Mouse (Mus musculus) heart, adult 2 months (tissue): ENCODE data around the gene Pkd1l1. TPM values are rescaled to one million over a fixed set of nuclear protein-coding genes. Genes with fewer than 3 reads are reported as not detected.

ENCODE experiments used
- DNase-seq, 2 experiments: peaks; one replicate each; pipeline ENCODE4 v3.0.0; 2021
- H3K27ac ChIP-seq: fragments of 200-600 bp; 2 replicates; pipeline ENCODE4 v1.8.1; 2022
- H3K27me3 ChIP-seq: fragments of 200-500 bp; 2 replicates; pipeline ENCODE4 v1.6.1; 2012; ENCODE audit warnings: mild to moderate bottlenecking, low read length, inconsistent platforms, mixed read lengths; ENCODE audit not compliant: control insufficient read depth, insufficient read depth
- H3K36me3 ChIP-seq: fragments of 200-500 bp; 2 replicates; pipeline ENCODE4 v1.6.1; 2012; ENCODE audit warnings: low read length, inconsistent platforms; ENCODE audit not compliant: control insufficient read depth, insufficient read depth
- H3K4me1 ChIP-seq: fragments of 200-500 bp; 2 replicates; pipeline ENCODE4 v1.6.1; 2011; ENCODE audit warnings: low read length; ENCODE audit not compliant: control insufficient read depth, insufficient read depth
- H3K4me3 ChIP-seq: fragments of 200-600 bp; 2 replicates; pipeline ENCODE4 v1.8.1; 2022
- H3K79me2 ChIP-seq: fragments of 200-500 bp; replicated peaks from 2 replicates; pipeline ENCODE4 v1.6.1; 2012; ENCODE audit warnings: mild to moderate bottlenecking, inconsistent platforms, low read length, moderate library complexity, mixed read lengths; ENCODE audit not compliant: control insufficient read depth, insufficient read depth
- H3K9ac ChIP-seq: fragments of 200-500 bp; 2 replicates; pipeline ENCODE4 v1.6.1; 2012; ENCODE audit warnings: low read depth, mild to moderate bottlenecking, control low read depth, inconsistent platforms, low read length, mixed read lengths
- CTCF ChIP-seq: fragments of 200-600 bp; IDR thresholded peaks from 2 replicates; pipeline ENCODE4 v1.8.1; 2022; ENCODE audit warnings: antibody characterized with exemption, mild to moderate bottlenecking, moderate library complexity
- EP300 ChIP-seq: fragments of 200-500 bp; IDR thresholded peaks from 2 replicates; pipeline ENCODE4 v1.6.1; 2011; ENCODE audit warnings: low read depth, low read length, control low read depth; ENCODE audit not compliant: insufficient read depth
- POLR2A ChIP-seq: fragments of 200-500 bp; IDR thresholded peaks from 2 replicates; pipeline ENCODE4 v1.6.1; 2011; ENCODE audit warnings: mild to moderate bottlenecking, low read depth, low read length, control low read depth; ENCODE audit not compliant: insufficient read depth
- WGBS: fragments of 180-500 bp; shearing (Covaris S2); methylation state at CpG from one replicate; pipeline ENCODE4 v1.1.7; 2018; 5-methylcytosine and 5-hydroxymethylcytosine counted together
- intact Hi-C: fragments of 180-260 bp; cut with DNase I; formaldehyde crosslinking; loops from one replicate; pipeline ENCODE4 v1.15.1; 2025
- polyA plus RNA-seq: library from polyadenylated mRNA; depleted of rRNA; stranded (reverse); fragments of >200 nt; gene quantifications from 2 replicates; pipeline ENCODE4 v1.2.3, GENCODE M21; 2012
- total RNA-seq, 2 experiments: library from RNA; stranded (reverse); gene quantifications; 2 replicates each; pipeline ENCODE4 v1.2.3; 2021

Pkd1l1 gene
- total and polyA plus RNA-seq, 3 experiments: 0.25 to 0.27 TPM; not detected in 1

DNA sequence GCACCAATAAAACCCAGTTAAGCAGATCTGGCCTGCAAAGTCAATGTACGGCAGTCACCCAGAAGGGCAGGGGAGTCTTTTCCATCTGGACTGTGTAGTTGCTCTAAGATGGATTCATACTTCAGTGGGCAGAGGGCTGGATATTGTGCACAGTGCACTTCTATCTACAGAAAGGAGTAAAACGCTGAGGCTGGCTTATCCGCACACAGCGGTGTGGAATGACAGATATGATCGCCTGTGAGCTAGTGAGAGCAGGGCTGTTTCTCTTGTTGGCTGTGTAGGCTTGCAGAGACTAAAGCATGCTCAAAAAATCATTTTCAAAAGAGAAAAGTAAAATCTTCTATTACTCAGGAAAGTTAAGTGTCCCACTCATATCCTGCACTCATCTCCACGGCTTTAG is 973 bp downstream of the Pkd1l1 start:
- DNase-seq: no peak
- H3K4me3 ChIP-seq: no peak overlapping the region
- H3K4me1 ChIP-seq: no peaks in the 10 kb centered on the region
- WGBS: 64% methylated on average over 6 of the region's 6 CpGs
- TF ChIP-seq POLR2A: no peak
- TF ChIP-seq EP300: no peak
- TF ChIP-seq CTCF: no peak
- intact Hi-C loops: no loop called here
- H3K9ac ChIP-seq: no peak overlapping the region
- H3K27me3 ChIP-seq: no peaks in the 10 kb centered on the region
- H3K79me2 ChIP-seq: no peaks in the 10 kb centered on the region
- no peaks in the 10 kb centered on the region for H3K36me3 ChIP-seq
- no peak overlapping the region for H3K27ac ChIP-seq

DNA sequence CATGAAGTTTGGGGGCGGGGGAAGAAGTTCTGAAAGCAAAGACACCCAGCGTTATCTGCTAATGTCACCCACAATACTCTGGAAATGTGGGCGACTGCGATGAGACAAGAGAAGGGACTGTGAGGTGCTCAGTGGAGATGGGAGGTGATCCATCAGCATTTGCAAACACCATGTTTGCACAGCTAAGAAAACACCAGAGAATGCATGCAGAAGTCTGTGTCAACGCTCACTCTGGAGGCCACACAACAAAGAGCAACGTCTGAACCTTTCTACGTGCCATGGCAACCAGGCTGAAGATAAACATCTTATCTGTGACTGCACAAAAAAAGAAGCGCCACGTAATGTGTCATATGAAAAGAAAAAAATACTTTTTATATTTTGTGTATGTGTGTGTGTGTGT is 2.6 kb downstream of the Pkd1l1 start:
- no peaks in the 10 kb centered on the region for H3K36me3 ChIP-seq
- intact Hi-C loops: no loop called here
- no peaks in the 10 kb centered on the region for H3K27me3 ChIP-seq
- WGBS: 63% methylated on average over 9 of the region's 9 CpGs
- H3K9ac ChIP-seq: no peak overlapping the region
- no peak overlapping the region for H3K27ac ChIP-seq
- TF ChIP-seq POLR2A (no peak), CTCF (no peak), EP300 (no peak)
- H3K4me3 ChIP-seq: no peak overlapping the region
- H3K79me2 ChIP-seq: no peaks in the 10 kb centered on the region
- DNase-seq: no peak
- H3K4me1 ChIP-seq: no peaks in the 10 kb centered on the region

DNA sequence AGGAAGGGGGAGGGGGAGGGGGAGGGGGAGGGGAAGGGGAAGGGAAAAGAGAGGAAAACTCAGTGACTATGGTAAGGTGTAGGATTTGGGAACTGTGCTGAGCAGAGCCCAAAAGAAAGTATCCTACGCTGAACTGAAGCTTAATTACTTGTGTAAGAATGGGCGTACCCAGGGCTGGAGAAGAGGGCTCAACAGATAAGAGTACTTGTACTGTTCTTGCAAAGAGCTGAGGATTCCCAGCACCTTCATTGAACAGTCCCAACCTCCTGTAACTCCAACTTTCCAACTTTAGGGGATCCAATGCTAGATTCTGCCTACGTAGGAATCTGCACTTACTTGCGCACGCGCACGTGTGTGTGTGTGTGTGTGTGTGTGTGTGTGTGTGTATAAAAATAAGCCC is 5.0 kb downstream of the Pkd1l1 start:
- Histone ChIP-seq H3K4me1 (no peaks in the 10 kb centered on the region), H3K27ac (no peak overlapping the region), H3K79me2 (no peaks in the 10 kb centered on the region), H3K27me3 (no peaks in the 10 kb centered on the region), H3K36me3 (no peaks in the 10 kb centered on the region), H3K9ac (no peak overlapping the region), H3K4me3 (no peak overlapping the region)
- intact Hi-C loops: no loop called here
- no peak for TF ChIP-seq POLR2A
- TF ChIP-seq EP300: no peak
- TF ChIP-seq CTCF: no peak
- 93% methylated on average over 7 of the region's 7 CpGs for WGBS
- no peak for DNase-seq

DNA sequence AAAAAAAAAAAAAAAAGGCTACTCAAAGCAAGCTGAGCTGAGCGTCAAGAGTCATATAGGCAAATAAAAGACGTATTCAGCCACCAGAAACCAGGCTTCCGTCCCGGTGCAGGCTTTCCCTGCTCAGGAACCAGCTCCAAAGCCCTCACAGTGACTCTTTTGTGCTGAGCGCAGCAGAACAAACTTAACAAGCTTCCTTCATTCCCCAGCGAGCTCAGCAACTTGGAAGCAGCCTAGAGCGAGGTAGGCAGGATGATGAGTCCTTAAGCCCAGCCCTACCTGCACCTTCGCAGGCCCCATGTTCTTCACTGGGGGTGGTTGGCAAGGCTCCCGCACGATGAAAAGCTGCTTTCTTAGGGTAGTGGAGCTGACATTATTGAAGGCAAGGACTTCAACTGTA is 14.5 kb downstream of the Pkd1l1 start:
- no peaks in the 10 kb centered on the region for H3K27me3 ChIP-seq
- intact Hi-C loops: loop anchor here (5.0 kb wide), 2 partner anchors 421 to 1751 kb away; no protein-coding TSS in a partner anchor
- 76% methylated on average over 10 of the region's 10 CpGs for WGBS
- no peak overlapping the region for H3K27ac ChIP-seq
- no peak for TF ChIP-seq EP300
- no peak for TF ChIP-seq CTCF
- TF ChIP-seq POLR2A: no peak
- no peaks in the 10 kb centered on the region for H3K79me2 ChIP-seq
- DNase-seq: no peak
- H3K4me1 ChIP-seq: no peaks in the 10 kb centered on the region
- no peak overlapping the region for H3K4me3 ChIP-seq
- no peak overlapping the region for H3K9ac ChIP-seq
- H3K36me3 ChIP-seq: no peaks in the 10 kb centered on the region

DNA sequence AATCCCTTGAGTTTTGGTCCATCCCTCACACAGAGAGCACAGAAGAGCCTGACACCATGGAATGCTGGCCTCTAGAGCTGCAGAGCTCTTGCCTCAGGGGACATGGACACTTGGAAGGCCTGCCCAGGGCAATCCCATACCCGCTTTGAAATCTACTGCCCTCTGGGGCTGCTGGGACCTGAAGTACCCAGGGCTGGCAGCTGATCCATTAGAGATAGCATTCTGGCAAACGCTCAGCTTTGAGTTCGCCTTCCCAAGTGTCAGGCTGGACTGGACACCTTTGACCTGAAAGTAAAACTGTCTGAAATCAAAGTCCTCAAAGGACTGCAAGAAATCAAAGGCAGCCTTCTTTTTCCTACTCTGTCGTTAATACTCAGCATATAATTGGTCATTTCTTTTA is 15.0 kb downstream of the Pkd1l1 start:
- Histone ChIP-seq H3K4me1 (no peaks in the 10 kb centered on the region), H3K27ac (no peak overlapping the region), H3K9ac (no peak overlapping the region), H3K79me2 (no peaks in the 10 kb centered on the region), H3K27me3 (no peaks in the 10 kb centered on the region), H3K4me3 (no peak overlapping the region), H3K36me3 (no peaks in the 10 kb centered on the region)
- WGBS: 66% methylated on average over 4 of the region's 4 CpGs
- DNase-seq: no peak
- TF ChIP-seq POLR2A (no peak), CTCF (no peak), EP300 (no peak)
- intact Hi-C loops: loop anchor here (5.0 kb wide), 2 partner anchors 421 to 1751 kb away; no protein-coding TSS in a partner anchor

DNA sequence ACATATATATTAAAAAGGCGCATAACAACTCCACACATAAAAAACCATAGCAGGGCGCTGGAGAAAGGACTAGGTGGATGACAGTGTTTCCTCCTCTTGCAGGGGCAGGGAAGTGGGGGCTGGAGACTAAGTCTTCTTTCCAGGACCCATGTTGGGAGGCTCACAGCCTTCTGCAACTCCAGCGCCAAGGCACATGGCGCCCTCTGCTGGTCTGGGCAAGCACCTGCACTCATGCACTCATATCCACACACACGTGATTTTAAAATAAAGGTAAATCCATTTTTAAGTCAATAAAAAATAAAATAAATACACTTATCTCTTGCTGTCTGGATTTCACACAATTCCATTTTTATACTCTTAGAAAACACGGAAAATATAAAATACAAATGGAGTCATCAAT is 16.0 kb downstream of the Pkd1l1 start:
- H3K27ac ChIP-seq: no peak overlapping the region
- H3K79me2 ChIP-seq: no peaks in the 10 kb centered on the region
- H3K4me3 ChIP-seq: no peak overlapping the region
- DNase-seq: no peak
- intact Hi-C loops: loop anchor here (5.0 kb wide), 2 partner anchors 420 to 1750 kb away; no protein-coding TSS in a partner anchor
- TF ChIP-seq POLR2A (no peak), EP300 (no peak), CTCF (peak; percentile 54)
- no peak overlapping the region for H3K9ac ChIP-seq
- no peaks in the 10 kb centered on the region for H3K36me3 ChIP-seq
- 69% methylated on average over 6 of the region's 6 CpGs for WGBS
- no peaks in the 10 kb centered on the region for H3K27me3 ChIP-seq
- H3K4me1 ChIP-seq: no peaks in the 10 kb centered on the region
